Mouse (Mus musculus): ENCODE results near the gene Parp9. TPM values are rescaled to one million over a fixed set of nuclear protein-coding genes. Genes with fewer than 3 reads are reported as not detected.
A peak's percentile ranks its signal among the peaks of the same experiment; 100 is the strongest.
"Not testable (repeated sequence)": the region's sequence is repeated elsewhere in the genome, so short reads cannot be mapped to it uniquely, and the experiment has no call there.

Gene Parp9
- total RNA-seq (2021): 1 to 10 TPM; 2.6 to 3.5 TPM

GRCm38 (mm10) chr16:35938211-35939151 is at the start of gene Parp9, which contains the start of gene Dtx3l:
Parp9 (plus strand) TSS chr16:35938470.
Dtx3l (minus strand) TSS chr16:35939151.
- DNase-seq (ENCODE audit: extremely low spot score in 1 of 2, low spot score in 1 of 2): peak; percentile 24 to 26

- DNase-seq (ENCODE audit: extremely low spot score in 1 of 2, low spot score in 1 of 2): no peak
Measured at GRCm38 (mm10) chr16:35888910-35889309, 49.4 kb upstream of the Parp9 start.

- DNase-seq (ENCODE audit: extremely low spot score in 1 of 2, low spot score in 1 of 2): no peak
Measured at GRCm38 (mm10) chr16:35890645-35891044, 47.6 kb upstream of the Parp9 start.

- DNase-seq (ENCODE audit: extremely low spot score in 1 of 2, low spot score in 1 of 2): not testable (repeated sequence)
Measured at GRCm38 (mm10) chr16:35891603-35892002, 46.7 kb upstream of the Parp9 start.

GRCm38 (mm10) chr16:35894997-35895396 is 43.3 kb upstream of the Parp9 start:
- no peak for DNase-seq (ENCODE audit: extremely low spot score in 1 of 2, low spot score in 1 of 2)

GRCm38 (mm10) chr16:35900541-35900940 is 37.7 kb upstream of the Parp9 start:
- DNase-seq (ENCODE audit: extremely low spot score in 1 of 2, low spot score in 1 of 2): no peak

GRCm38 (mm10) chr16:35903014-35903640 is 35.1 kb upstream of the Parp9 start:
- DNase-seq (ENCODE audit: extremely low spot score in 1 of 2, low spot score in 1 of 2): no peak

GRCm38 (mm10) chr16:35904121-35904736 is 34.0 kb upstream of the Parp9 start:
- DNase-seq (ENCODE audit: extremely low spot score in 1 of 2, low spot score in 1 of 2): no peak

- no peak for DNase-seq (ENCODE audit: extremely low spot score in 1 of 2, low spot score in 1 of 2)
Measured at GRCm38 (mm10) chr16:35905355-35905754, 32.9 kb upstream of the Parp9 start.

GRCm38 (mm10) chr16:35905819-35906485 is 32.3 kb upstream of the Parp9 start:
- DNase-seq (ENCODE audit: extremely low spot score in 1 of 2, low spot score in 1 of 2): no peak

GRCm38 (mm10) chr16:35906887-35907286 is 31.4 kb upstream of the Parp9 start:
- DNase-seq (ENCODE audit: extremely low spot score in 1 of 2, low spot score in 1 of 2): no peak

GRCm38 (mm10) chr16:35907432-35908201 is 30.7 kb upstream of the Parp9 start:
- DNase-seq (ENCODE audit: extremely low spot score in 1 of 2, low spot score in 1 of 2): no peak

GRCm38 (mm10) chr16:35911449-35911848 is 26.8 kb upstream of the Parp9 start:
- no peak for DNase-seq (ENCODE audit: extremely low spot score in 1 of 2, low spot score in 1 of 2)

- DNase-seq (ENCODE audit: extremely low spot score in 1 of 2, low spot score in 1 of 2): no peak
Measured at GRCm38 (mm10) chr16:35913526-35913925, 24.7 kb upstream of the Parp9 start.

GRCm38 (mm10) chr16:35914301-35914700 is 24.0 kb upstream of the Parp9 start:
- DNase-seq (ENCODE audit: extremely low spot score in 1 of 2, low spot score in 1 of 2): no peak

- no peak for DNase-seq (ENCODE audit: extremely low spot score in 1 of 2, low spot score in 1 of 2)
Measured at GRCm38 (mm10) chr16:35918721-35919543, 19.3 kb upstream of the Parp9 start.

- no peak for DNase-seq (ENCODE audit: extremely low spot score in 1 of 2, low spot score in 1 of 2)
Measured at GRCm38 (mm10) chr16:35921676-35922235, 16.5 kb upstream of the Parp9 start.

- DNase-seq (ENCODE audit: extremely low spot score in 1 of 2, low spot score in 1 of 2): no peak
Measured at GRCm38 (mm10) chr16:35922301-35922895, 15.9 kb upstream of the Parp9 start.
